Mouse (Mus musculus): ENCODE data around the gene Dnajc4.

DNA sequence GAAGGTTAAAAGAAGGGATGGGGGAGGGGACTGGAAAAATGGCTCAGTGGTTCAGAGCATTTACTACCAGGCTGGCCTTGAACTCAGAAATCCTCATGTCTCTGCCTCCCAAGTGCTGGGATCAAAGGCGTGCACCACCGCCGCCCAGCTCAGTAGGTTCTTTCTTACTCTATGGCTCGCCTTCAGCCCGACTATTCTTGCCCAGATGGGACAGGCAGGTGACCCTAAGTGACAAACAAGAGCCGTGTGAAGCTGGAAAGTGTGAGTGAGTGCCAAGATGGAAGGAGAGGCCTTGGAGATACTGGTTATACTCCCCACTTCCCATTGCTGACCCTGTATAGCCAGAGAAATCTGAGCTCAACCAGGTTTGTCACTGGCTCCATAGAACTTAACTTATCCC lies 48.7 kb downstream of the Dnajc4 start:
- TF ChIP-seq CTCF (IDR thresholded peaks at IDR 0.05; ENCODE audit: low read depth, low read length) (no peak), TAL1 (conservative IDR thresholded peaks at IDR 0.05; ENCODE audit: low read depth, low read length) (no peak), GATA1 (IDR thresholded peaks at IDR 0.05; ENCODE audit: borderline replicate concordance, low read length) (no peak), GATA2 (IDR thresholded peaks at IDR 0.05; ENCODE audit: borderline replicate concordance, low read depth, low read length) (no peak), POLR2AphosphoS5 (IDR thresholded peaks at IDR 0.05; ENCODE audit: insufficient replicate concordance, low read depth, low read length) (no peak)
